Mouse (Mus musculus) ovary, postnatal 10 days (tissue): ENCODE data around the gene Abca9.

Experiments
- DNase-seq: peaks from one replicate; pipeline ENCODE4 v3.0.0; 2022; ENCODE audit warnings: low spot score

The Abca9 gene

GRCm38 (mm10) chr11:110061032-110061431 is 107.0 kb downstream of the Abca9 start:
- no peak for DNase-seq

GRCm38 (mm10) chr11:110060127-110060526 is 107.9 kb downstream of the Abca9 start:
- DNase-seq = no peak

GRCm38 (mm10) chr11:110053681-110054080 is 114.3 kb downstream of the Abca9 start:
- DNase-seq = no peak
